Mouse (Mus musculus) liver, adult 2 months (tissue): Measurements from ENCODE around the gene Slc35b1. TPM values are rescaled to one million over a fixed set of nuclear protein-coding genes. Genes with fewer than 3 reads are reported as not detected.
A peak's percentile ranks its signal among the peaks of the same experiment; 100 is the strongest.

ENCODE experiments used
- DNase-seq: peaks from one replicate; pipeline ENCODE4 v3.0.0-alpha.2; 2011; ENCODE audit warnings: low read depth, low spot score; ENCODE audit errors: extremely low read depth
- H3K27ac ChIP-seq: fragments of 200-500 bp; replicated peaks from 2 replicates; pipeline ENCODE4 v1.5.1; 2012; ENCODE audit warnings: low read depth, mild to moderate bottlenecking, control low read depth, inconsistent platforms, low read length; ENCODE audit not compliant: insufficient read depth
- H3K27me3 ChIP-seq: fragments of 200-500 bp; 2 replicates; pipeline ENCODE4 v1.6.1; 2012; ENCODE audit warnings: mild to moderate bottlenecking, moderate library complexity, low read length, inconsistent platforms; ENCODE audit not compliant: control insufficient read depth, insufficient read depth
- H3K36me3 ChIP-seq: fragments of 200-500 bp; 2 replicates; pipeline ENCODE4 v1.6.1; 2012; ENCODE audit warnings: low read length, inconsistent platforms; ENCODE audit not compliant: control insufficient read depth, insufficient read depth
- H3K4me1 ChIP-seq: fragments of 200-500 bp; 2 replicates; pipeline ENCODE4 v1.6.1; 2011; ENCODE audit warnings: low read length; ENCODE audit not compliant: control insufficient read depth, insufficient read depth
- H3K4me3 ChIP-seq: fragments of 200-500 bp; 2 replicates; pipeline ENCODE4 v1.5.1; 2011; ENCODE audit warnings: low read depth, mild to moderate bottlenecking, control low read depth, low read length, moderate library complexity; ENCODE audit not compliant: insufficient read depth
- H3K79me2 ChIP-seq: fragments of 200-500 bp; 2 replicates; pipeline ENCODE4 v1.6.1; 2012; ENCODE audit warnings: inconsistent platforms, mild to moderate bottlenecking, low read length, moderate library complexity; ENCODE audit not compliant: control insufficient read depth, insufficient read depth
- H3K9ac ChIP-seq: fragments of 200-500 bp; 2 replicates; pipeline ENCODE4 v1.6.1; 2012; ENCODE audit warnings: low read depth, mild to moderate bottlenecking, control low read depth, inconsistent platforms, low read length
- CTCF ChIP-seq: fragments of 200-500 bp; IDR thresholded peaks from 2 replicates; pipeline ENCODE4 v1.5.1; 2011; ENCODE audit warnings: low read depth, low read length, control low read depth
- POLR2A ChIP-seq: fragments of 200-500 bp; IDR thresholded peaks from 2 replicates; pipeline ENCODE4 v1.6.1; 2011; ENCODE audit warnings: low read length, control low read depth; ENCODE audit not compliant: insufficient read depth; ENCODE audit errors: extremely low read depth
- WGBS: fragments of 180-500 bp; shearing (Covaris S2); methylation state at CpG from one replicate; pipeline ENCODE4 v1.1.7; 2018; 5-methylcytosine and 5-hydroxymethylcytosine counted together
- polyA plus RNA-seq: library from polyadenylated mRNA; depleted of rRNA; stranded (reverse); fragments of >200 nt; gene quantifications from 2 replicates; pipeline ENCODE4 v1.2.3, GENCODE M21; 2012; rRNA removed
- total RNA-seq: library from RNA; depleted of rRNA; stranded (reverse); fragments of >200 nt; gene quantifications from 2 replicates; pipeline ENCODE4 v1.2.3, GENCODE M21; 2014; rRNA removed

Slc35b1 gene
- 58.6 and 63.7 TPM in 2 replicates for total RNA-seq
- polyA plus RNA-seq, result 81.0 and 92.0 TPM in 2 replicates

- Histone ChIP-seq H3K79me2 (peaks cover 4% of the 10 kb centered on the region; the same call in 1 of the 2 replicates), H3K27ac (peak within 1 kb of the TSS; percentile 91), H3K9ac (peak within 1 kb of the TSS; percentile 85), H3K4me3 (peak within 1 kb of the TSS; percentile 83), H3K27me3 (no peaks in the 10 kb centered on the region), H3K4me1 (peaks cover 12% of the 10 kb centered on the region), H3K36me3 (peaks cover 11% of the 10 kb centered on the region; the same call in 1 of the 2 replicates)
- peak; percentile 97 for DNase-seq
- TF ChIP-seq POLR2A (0 out of 2 replicates have a peak, but pooled peaks have one; percentile 36), CTCF (peak; percentile 97)
- WGBS, result under 1% methylated on average over 42 of the region's 42 CpGs
Observed at GRCm38 (mm10) chr11:95384319-95384972, at the start of gene Slc35b1. Gene Slc35b1, plus strand, starts transcription at chr11:95384692.

GRCm38 (mm10) chr11:95336568-95337128 is 47.8 kb upstream of the Slc35b1 start, which contains the start of gene Fam117a:
Gene Fam117a, plus strand, starts transcription at chr11:95337018.
- no peaks in the 10 kb centered on the region for H3K27me3 ChIP-seq
- H3K79me2 ChIP-seq, result no peaks in the 10 kb centered on the region
- DNase-seq, result peak; percentile 87
- no peak for TF ChIP-seq CTCF
- TF ChIP-seq POLR2A, result peak; percentile 74
- H3K4me1 ChIP-seq, result peaks cover 6% of the 10 kb centered on the region
- H3K9ac ChIP-seq, result peak within 1 kb of the TSS; percentile 84
- peak within 1 kb of the TSS; percentile 67 for H3K4me3 ChIP-seq
- 2% methylated on average over 21 of the region's 27 CpGs for WGBS
- H3K36me3 ChIP-seq, result no peaks in the 10 kb centered on the region
- no peak within 1 kb of the TSS for H3K27ac ChIP-seq

- peak; percentile 19 for DNase-seq
- Histone ChIP-seq H3K4me1 (peaks cover 6% of the 10 kb centered on the region), H3K36me3 (no peaks in the 10 kb centered on the region), H3K27me3 (no peaks in the 10 kb centered on the region), H3K79me2 (no peaks in the 10 kb centered on the region), H3K9ac (peak overlapping the region; percentile 84), H3K4me3 (peak overlapping the region; percentile 67), H3K27ac (no peak overlapping the region)
- WGBS, result 2% methylated on average over 47 of the region's 50 CpGs
- TF ChIP-seq CTCF (no peak), POLR2A (no peak)
Observed at GRCm38 (mm10) chr11:95337129-95337813, 47.2 kb upstream of the Slc35b1 start.

- TF ChIP-seq CTCF, result no peak
- TF ChIP-seq POLR2A, result no peak
- Histone ChIP-seq H3K79me2 (no peaks in the 10 kb centered on the region), H3K4me3 (peak overlapping the region; percentile 67; the same call in 1 of the 2 replicates), H3K4me1 (peaks cover 6% of the 10 kb centered on the region), H3K36me3 (no peaks in the 10 kb centered on the region), H3K27me3 (no peaks in the 10 kb centered on the region), H3K9ac (no peak overlapping the region), H3K27ac (no peak overlapping the region)
- 37% methylated on average over 9 of the region's 9 CpGs for WGBS
- no peak for DNase-seq
Observed at GRCm38 (mm10) chr11:95337846-95338342, 46.6 kb upstream of the Slc35b1 start.

- H3K4me3 ChIP-seq, result no peak overlapping the region
Observed at GRCm38 (mm10) chr11:95339471-95340021, 44.9 kb upstream of the Slc35b1 start.

More at GRCm38 (mm10) chr11:95339471-95340021, 44.9 kb upstream of the Slc35b1 start:
- Histone ChIP-seq H3K27ac (no peak overlapping the region), H3K79me2 (no peaks in the 10 kb centered on the region), H3K9ac (no peak overlapping the region), H3K4me1 (peaks cover 8% of the 10 kb centered on the region), H3K36me3 (no peaks in the 10 kb centered on the region), H3K27me3 (no peaks in the 10 kb centered on the region)
- DNase-seq, result no peak
- WGBS, result 68% methylated on average over 14 of the region's 14 CpGs
- TF ChIP-seq CTCF (no peak), POLR2A (no peak)
